Mouse (Mus musculus) ES-E14 (cell line): ENCODE measurements around the gene E2f3. TPM values are rescaled to one million over a fixed set of nuclear protein-coding genes. Genes with fewer than 3 reads are reported as not detected.

Source experiments
- DNase-seq: peaks from one replicate; pipeline ENCODE4 v3.0.0-alpha.2; 2013; ENCODE audit warnings: low read depth, low spot score
- H3K27ac ChIP-seq: 2 replicates; pipeline ENCODE4 v1.5.1; 2012; ENCODE audit warnings: low read depth, mild to moderate bottlenecking, low read length, moderate library complexity, mixed read lengths; ENCODE audit not compliant: poor library complexity, insufficient read depth, severe bottlenecking
- H3K36me3 ChIP-seq: 2 replicates; pipeline ENCODE4 v1.6.1; 2012; ENCODE audit warnings: mild to moderate bottlenecking, low read length, moderate library complexity, mixed read lengths; ENCODE audit not compliant: control insufficient read depth, poor library complexity, insufficient read depth, severe bottlenecking
- H3K4me1 ChIP-seq, 2 experiments: fragments of 150-350 bp in 1 of 2; sonication (generic) in 1 of 2; 2 replicates each; pipeline ENCODE4 v1.6.1; 2012; ENCODE audit warnings: low read length in 2 of 2, mild to moderate bottlenecking in 1 of 2, mixed read lengths in 1 of 2; ENCODE audit not compliant: control insufficient read depth in 2 of 2, insufficient read depth in 2 of 2, poor library complexity in 1 of 2
- H3K4me3 ChIP-seq, 2 experiments: fragments of 150-350 bp in 1 of 2; sonication (generic) in 1 of 2; 2 replicates each; pipeline ENCODE4 v1.5.1; 2012; ENCODE audit warnings: low read length in 2 of 2, low read depth in 1 of 2, mild to moderate bottlenecking in 1 of 2, mixed read lengths in 1 of 2; ENCODE audit not compliant: insufficient read depth in 1 of 2, poor library complexity in 1 of 2, severe bottlenecking in 1 of 2
- H3K9ac ChIP-seq: 2 replicates; pipeline ENCODE4 v1.6.1; 2012; ENCODE audit warnings: low read depth, mild to moderate bottlenecking, low read length, mixed read lengths; ENCODE audit not compliant: poor library complexity, insufficient read depth, severe bottlenecking
- H3K9me3 ChIP-seq: fragments of 150-350 bp; sonication (generic); 2 replicates; pipeline ENCODE4 v1.6.1; 2012; ENCODE audit warnings: low read depth, mild to moderate bottlenecking, low read length; ENCODE audit not compliant: control insufficient read depth, insufficient read depth
- CHD2 ChIP-seq: IDR thresholded peaks from 2 replicates; pipeline ENCODE4 v1.6.1; 2014; ENCODE audit warnings: mild to moderate bottlenecking, low read depth, low read length, inconsistent platforms
- HCFC1 ChIP-seq: IDR thresholded peaks from 2 replicates; pipeline ENCODE4 v1.6.1; 2012; ENCODE audit warnings: low read length, inconsistent platforms, borderline replicate concordance; ENCODE audit not compliant: insufficient read depth
- MAFK ChIP-seq: IDR thresholded peaks from 2 replicates; pipeline ENCODE4 v1.6.1; 2014; ENCODE audit warnings: mild to moderate bottlenecking, low read depth, low read length, inconsistent platforms; ENCODE audit not compliant: insufficient read depth
- ZC3H11A ChIP-seq: IDR thresholded peaks from 2 replicates; pipeline ENCODE4 v1.6.1; 2012; ENCODE audit warnings: low read depth, mild to moderate bottlenecking, inconsistent platforms, low read length, borderline replicate concordance
- ZNF384 ChIP-seq: IDR thresholded peaks from 2 replicates; pipeline ENCODE4 v1.6.1; 2012; ENCODE audit warnings: low read depth, low read length, inconsistent platforms
- in situ Hi-C, 2 experiments: fragments of 600-800 bp; cut with MboI; formaldehyde crosslinking; loops; one replicate each; pipeline ENCODE4 v1.15.1; 2025; ENCODE audit warnings: low sequenced_read_pairs in 2 of 2, inconsistent platforms in 1 of 2; ENCODE audit not compliant: unreplicated experiment in 2 of 2
- total RNA-seq: library from RNA; depleted of rRNA; stranded (reverse); fragments of 300-350 nt; gene quantifications from 2 replicates; pipeline ENCODE4 v1.2.3, GENCODE M21; 2012

Gene E2f3
- total RNA-seq, 1 experiment, result 12.5 TPM

- DNase-seq, result no peak
- in situ Hi-C loops, result no loop called here
- Histone ChIP-seq H3K4me1 (peaks cover 0 to 5% of the 10 kb centered on the region in 2 experiments; a peak in 2 of 4 replicates), H3K27ac (no peak overlapping the region), H3K9ac (no peak overlapping the region), H3K9me3 (no peaks in the 10 kb centered on the region), H3K36me3 (peaks cover 13% of the 10 kb centered on the region), H3K4me3 (no peak overlapping the region)
- no peak for TF ChIP-seq MAFK
- no peak for TF ChIP-seq CHD2
- no peak for TF ChIP-seq ZC3H11A
- no peak for TF ChIP-seq ZNF384
- TF ChIP-seq HCFC1, result no peak
Observed at GRCm38 (mm10) chr13:29974066-29974465, 11.8 kb downstream of the E2f3 start.

DNA sequence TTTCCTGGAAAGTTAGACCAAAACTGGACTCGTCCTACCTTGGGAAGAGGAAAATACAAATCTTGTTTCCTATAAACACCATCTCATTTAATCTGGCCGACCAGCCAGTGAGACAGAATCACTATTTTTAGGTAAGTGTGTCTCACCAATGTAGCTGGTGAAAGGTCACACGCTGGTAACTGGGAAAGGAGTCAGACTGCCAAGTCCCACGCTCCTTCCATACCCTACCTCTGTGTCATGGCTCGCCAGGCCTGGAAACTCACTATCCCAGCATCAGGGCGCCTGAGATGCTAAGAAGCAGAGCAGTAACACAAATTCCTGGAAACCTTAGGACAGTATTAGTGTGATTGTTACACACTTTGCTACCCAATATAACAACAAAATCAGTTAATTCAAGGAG is 12.3 kb downstream of the E2f3 start:
- Histone ChIP-seq H3K4me1 (peaks cover 0 to 5% of the 10 kb centered on the region in 2 experiments; a peak in 2 of 4 replicates), H3K4me3 (no peak overlapping the region), H3K36me3 (peaks cover 11% of the 10 kb centered on the region), H3K27ac (no peak overlapping the region), H3K9ac (no peak overlapping the region), H3K9me3 (no peaks in the 10 kb centered on the region)
- no peak for TF ChIP-seq ZC3H11A
- no peak for TF ChIP-seq ZNF384
- no peak for TF ChIP-seq MAFK
- TF ChIP-seq CHD2, result no peak
- TF ChIP-seq HCFC1, result no peak
- no peak for DNase-seq
- in situ Hi-C loops, result no loop called here

GRCm38 (mm10) chr13:29970333-29970732 is 15.5 kb downstream of the E2f3 start:
- in situ Hi-C loops, result no loop called here
- Histone ChIP-seq H3K9ac (no peak overlapping the region), H3K9me3 (no peaks in the 10 kb centered on the region), H3K27ac (no peak overlapping the region), H3K4me1 (peaks cover 0 to 8% of the 10 kb centered on the region in 2 experiments; a peak in 2 of 4 replicates), H3K4me3 (no peak overlapping the region), H3K36me3 (peaks cover 10% of the 10 kb centered on the region; the same call in 1 of the 2 replicates)
- no peak for DNase-seq
- TF ChIP-seq ZC3H11A (no peak), CHD2 (no peak), MAFK (no peak), HCFC1 (no peak), ZNF384 (no peak)

GRCm38 (mm10) chr13:29968636-29969035 is 17.2 kb downstream of the E2f3 start:
- in situ Hi-C loops, result no loop called here
- no peak for TF ChIP-seq HCFC1
- no peak for TF ChIP-seq ZNF384
- no peak for TF ChIP-seq CHD2
- TF ChIP-seq ZC3H11A, result no peak
- Histone ChIP-seq H3K4me3 (no peak overlapping the region), H3K27ac (no peak overlapping the region), H3K9ac (no peak overlapping the region), H3K36me3 (peaks cover 10% of the 10 kb centered on the region; the same call in 1 of the 2 replicates), H3K4me1 (peaks cover 0 to 11% of the 10 kb centered on the region in 2 experiments; a peak in 2 of 4 replicates), H3K9me3 (no peaks in the 10 kb centered on the region)
- no peak for DNase-seq

GRCm38 (mm10) chr13:29967367-29967766 is 18.5 kb downstream of the E2f3 start:
- H3K27ac ChIP-seq, result no peak overlapping the region
- H3K36me3 ChIP-seq, result peaks cover 12% of the 10 kb centered on the region; the same call in 1 of the 2 replicates
- no peak overlapping the region for H3K9ac ChIP-seq
- no peak for DNase-seq
- TF ChIP-seq ZC3H11A (no peak), MAFK (no peak), CHD2 (no peak)
- H3K4me3 ChIP-seq, result no peak overlapping the region
- H3K9me3 ChIP-seq, result no peaks in the 10 kb centered on the region
- peaks cover 4 to 15% of the 10 kb centered on the region in 2 experiments; a peak in 3 of 4 replicates for H3K4me1 ChIP-seq
- in situ Hi-C loops, result no loop called here
